Mouse (Mus musculus): ENCODE measurements at regions not wholly inside any gene's neighbourhood (a gene's known extent, or its start where the extent isn't known, plus 50 kb on each side); places are given as distances from the start of the nearest gene placed in this dataset.

- TF ChIP-seq CTCF (IDR thresholded peaks at IDR 0.05; ENCODE audit: low read depth) = no peak
- TF ChIP-seq EP300 (optimal IDR thresholded peaks at IDR 0.05) = no peak
Measured at GRCm38 (mm10) chr2:75133298-75134080, 307.9 kb downstream of the Mtx2 start.

Data from stomach, postnatal 0 days (tissue).